Mouse (Mus musculus) E14TG2a.4 (cell line): ENCODE results near the gene Lamtor1.

Experiments
- CTCF ChIP-seq: conservative IDR thresholded peaks from 2 replicates; pipeline ENCODE4 v1.5.1; 2014; ENCODE audit warnings: low read length
- NANOG ChIP-seq: IDR thresholded peaks from 2 replicates; pipeline ENCODE4 v1.6.1; 2014; ENCODE audit warnings: borderline replicate concordance, low read length, mixed read lengths
- POU5F1 ChIP-seq: IDR thresholded peaks from 2 replicates; pipeline ENCODE4 v1.6.1; 2014; ENCODE audit warnings: low read length, borderline replicate concordance

DNA sequence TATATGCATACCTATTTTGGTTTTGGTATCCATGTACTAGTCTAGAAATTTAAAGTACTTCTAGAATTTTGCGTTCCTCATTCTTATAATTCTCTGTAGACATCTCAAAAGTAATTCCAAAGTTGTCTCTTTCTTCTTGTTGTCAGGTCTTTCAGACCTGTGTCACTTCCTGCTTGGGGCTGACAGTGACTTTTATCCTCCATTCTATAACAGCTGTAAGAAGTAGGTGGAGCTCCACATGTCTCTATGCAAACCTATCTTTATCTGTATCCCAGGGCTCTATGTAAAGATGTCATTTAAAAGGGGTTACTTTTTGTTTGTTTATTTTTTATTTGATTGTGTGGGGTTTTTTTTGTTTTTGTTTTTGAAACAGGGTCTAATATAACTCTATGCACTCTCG, 57.9 kb downstream of the Lamtor1 start:
- TF ChIP-seq CTCF (no peak), POU5F1 (no peak), NANOG (no peak)
